Mouse (Mus musculus) gastrocnemius, adult 18-20 months (tissue): ENCODE data around the gene Olfr910. TPM values are rescaled to one million over a fixed set of nuclear protein-coding genes. Genes with fewer than 3 reads are reported as not detected.

Experiments
- DNase-seq: peaks from one replicate; pipeline ENCODE4 v3.0.0; 2021; ENCODE audit warnings: low spot score
- long read RNA-seq, 2 experiments: library from polyadenylated mRNA; stranded (forward); transcript quantifications; one replicate each; pipeline ENCODE4 v2.0.0; 2021
- total RNA-seq, 2 experiments: library from RNA; stranded (reverse); gene quantifications; 2 replicates each; pipeline ENCODE4 v1.2.3; 2021

Gene Olfr910
- total RNA-seq, result not detected
- long read RNA-seq, experiment 1, result 0 reads
- long read RNA-seq, experiment 2, result 0 reads

- no peak for DNase-seq
Observed at GRCm38 (mm10) chr9:38537549-38537948, at the start of gene Olfr910. TSS of gene Olfr910 (plus strand) at chr9:38537849.

DNA sequence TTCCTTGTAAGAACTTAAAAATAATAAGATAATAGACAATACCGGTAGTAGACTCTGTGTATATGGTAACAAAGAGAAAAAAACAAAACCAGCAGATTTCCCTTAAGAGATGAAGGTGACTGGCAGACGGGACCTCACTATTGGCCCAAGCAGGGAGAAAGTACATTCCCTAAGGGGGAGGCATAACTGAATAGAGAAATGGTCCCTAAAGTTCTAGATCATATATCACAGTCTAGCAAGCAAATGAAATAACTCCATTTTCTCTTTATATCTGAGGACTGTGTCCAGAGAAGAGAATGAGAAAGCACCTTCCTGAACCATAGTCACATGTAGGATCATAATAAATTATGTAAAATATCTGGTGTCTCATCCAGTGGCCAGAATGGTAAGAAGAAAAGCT is 42.1 kb upstream of the Olfr910 start, which contains the start of gene Olfr907:
Gene Olfr907, plus strand, starts transcription at position 301 of the 400 bp plus-strand sequence.
- DNase-seq, result no peak

DNA sequence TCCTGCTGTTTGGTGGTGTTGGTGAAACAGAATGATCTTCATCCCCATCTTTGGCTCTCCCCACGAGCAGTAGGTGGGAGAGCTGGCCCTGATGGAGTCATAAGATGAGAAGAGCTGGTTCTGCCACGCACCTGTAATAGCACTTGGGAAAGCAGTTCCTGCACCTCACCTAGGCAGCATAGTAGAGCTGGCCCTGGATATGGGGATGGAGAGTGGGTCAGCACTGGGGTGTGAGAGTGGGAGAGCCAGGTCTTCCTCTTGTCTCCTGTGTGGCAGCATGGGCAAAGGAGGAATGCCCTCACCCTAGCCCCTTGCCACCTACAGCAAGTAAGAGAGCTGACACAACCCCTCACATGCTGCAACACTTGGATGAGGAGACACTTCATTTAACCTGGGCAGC is 25.3 kb upstream of the Olfr910 start:
- no peak for DNase-seq

DNA sequence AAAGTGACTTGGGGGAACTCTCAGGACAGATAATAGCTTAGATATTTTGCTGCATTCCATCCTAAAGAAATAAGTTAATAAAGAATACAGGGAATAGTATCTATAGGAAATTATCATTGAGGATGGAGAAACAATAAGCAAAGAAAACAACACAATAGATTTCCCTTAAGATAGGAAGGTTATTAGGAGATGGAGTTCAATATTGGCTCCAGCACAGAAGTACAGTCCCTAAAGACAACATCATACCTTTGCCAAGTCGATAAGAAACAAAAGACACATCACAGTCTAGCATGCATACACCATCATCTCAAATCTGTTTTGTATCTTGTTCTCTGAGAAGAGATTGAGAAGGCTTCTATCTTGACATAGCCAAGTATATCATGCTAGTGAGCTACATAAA is 16.4 kb upstream of the Olfr910 start, which contains the start of gene Olfr911-ps1:
Gene Olfr911-ps1, plus strand, starts transcription at position 301 of the 400 bp plus-strand sequence.
- DNase-seq, result no peak

GRCm38 (mm10) chr9:38579878-38580277 is 42.2 kb downstream of the Olfr910 start, which contains the start of gene Olfr912:
TSS of gene Olfr912 (plus strand) at chr9:38580178.
- no peak for DNase-seq

Other genes with a start within 250 kb of the Olfr910 start
- gene Olfr896-ps1, start 246.7 kb upstream of the Olfr910 start, total RNA-seq, result not detected
- not detected for gene Olfr25, start 208.8 kb upstream of the Olfr910 start, total RNA-seq
- not detected for gene Olfr898, start 189.4 kb upstream of the Olfr910 start, total RNA-seq
- not detected for gene Olfr250, start 171.0 kb upstream of the Olfr910 start, total RNA-seq
- not detected for gene Olfr251, start 160.8 kb upstream of the Olfr910 start, total RNA-seq
- not detected for gene Olfr147, start 136.2 kb upstream of the Olfr910 start, total RNA-seq
- gene Olfr901, start 108.4 kb upstream of the Olfr910 start, total RNA-seq, result not detected
- not detected for gene Olfr902, start 90.2 kb upstream of the Olfr910 start, total RNA-seq
- gene Olfr904, start 74.7 kb upstream of the Olfr910 start, total RNA-seq, result not detected
- not detected for gene Olfr905, start 66.7 kb upstream of the Olfr910 start, total RNA-seq
- gene Olfr906, start 50.8 kb upstream of the Olfr910 start, total RNA-seq, result not detected
- not detected for gene Olfr907, start 42.0 kb upstream of the Olfr910 start, total RNA-seq
- not detected for gene Olfr911-ps1, start 16.3 kb upstream of the Olfr910 start, total RNA-seq
- not detected for gene Olfr912, start 42.3 kb downstream of the Olfr910 start, total RNA-seq
- not detected for gene Olfr913, start 54.9 kb downstream of the Olfr910 start, total RNA-seq
- not detected for gene Olfr914, start 67.3 kb downstream of the Olfr910 start, total RNA-seq
- not detected for gene Olfr916, start 122.0 kb downstream of the Olfr910 start, total RNA-seq
- not detected for gene Olfr917, start 128.0 kb downstream of the Olfr910 start, total RNA-seq
- not detected for gene Olfr918, start 136.8 kb downstream of the Olfr910 start, total RNA-seq
- not detected for gene Olfr919, start 165.8 kb downstream of the Olfr910 start, total RNA-seq
- 10 to 100 TPM; 12.9 to 14.9 TPM for gene Vwa5a, start 180.4 kb downstream of the Olfr910 start, total RNA-seq
- under 1 TPM; 0.05 to 0.07 TPM for gene Olfr920, start 214.4 kb downstream of the Olfr910 start, total RNA-seq
- gene Olfr921, start 235.2 kb downstream of the Olfr910 start, total RNA-seq, result not detected